Mouse (Mus musculus): ENCODE data around the gene Prps1l3. TPM values are rescaled to one million over a fixed set of nuclear protein-coding genes. Genes with fewer than 3 reads are reported as not detected.

Prps1l3 gene
- polyA plus RNA-seq, 1 experiment: 20.8 TPM

- DNase-seq (ENCODE audit: low read depth): peak; percentile 73
- TF ChIP-seq CTCF (IDR thresholded peaks at IDR 0.05; ENCODE audit: borderline replicate concordance, extremely low read depth, insufficient read depth, insufficient read length) (no peak), POLR2A (IDR thresholded peaks at IDR 0.05; ENCODE audit: borderline replicate concordance, extremely low read depth, insufficient read depth, insufficient read length, poor library complexity, severe bottlenecking) (no peak)
Observed at GRCm38 (mm10) chr12:57275456-57275855, 45.2 kb downstream of the Prps1l3 start.

DNA sequence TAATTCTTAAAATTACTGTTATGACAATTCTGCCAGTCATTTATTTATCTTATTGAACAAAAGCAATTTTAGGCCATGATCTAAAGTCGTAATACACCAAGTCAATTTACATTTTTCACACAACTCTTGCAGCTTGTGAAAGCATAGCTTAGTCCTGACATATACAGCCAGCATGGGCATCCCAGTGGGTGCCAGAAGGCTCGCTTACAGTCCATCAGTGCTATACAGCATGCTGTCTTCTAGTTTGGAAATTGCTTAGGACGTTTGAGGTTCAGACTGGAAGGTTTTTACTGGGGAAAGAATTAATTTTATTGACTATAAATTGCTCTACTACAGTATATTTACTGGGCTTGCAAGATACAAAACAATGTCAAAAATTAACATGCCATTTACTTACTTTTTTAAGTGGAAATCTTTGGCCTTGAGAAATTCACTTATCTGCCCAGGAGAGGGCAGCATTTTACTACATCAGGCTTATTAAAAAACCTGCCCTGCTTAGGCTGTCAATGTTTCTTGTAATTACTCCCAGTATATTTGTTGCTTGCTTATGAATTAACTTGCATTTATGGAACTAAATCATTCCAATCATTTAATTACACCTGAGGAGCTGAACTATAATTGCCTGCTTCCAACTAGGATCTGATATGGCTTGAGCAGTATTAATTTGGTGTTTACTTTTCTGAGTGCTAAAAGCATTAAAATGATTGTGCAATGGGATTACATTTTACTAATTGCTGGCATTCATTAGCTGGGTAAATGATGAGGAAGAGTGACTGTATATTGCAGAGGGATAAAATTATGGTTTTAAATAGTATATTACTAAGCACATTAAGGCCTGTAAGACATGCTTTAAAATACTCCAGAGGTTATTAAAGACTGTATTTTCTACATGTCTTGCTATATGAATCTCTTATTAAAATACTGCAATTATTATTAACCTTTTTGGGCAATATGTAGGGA is 51.2 kb downstream of the Prps1l3 start:
- DNase-seq (ENCODE audit: low read depth): peak; percentile 86
- no peak for TF ChIP-seq POLR2A (IDR thresholded peaks at IDR 0.05; ENCODE audit: borderline replicate concordance, extremely low read depth, insufficient read depth, insufficient read length, poor library complexity, severe bottlenecking)
- TF ChIP-seq CTCF (IDR thresholded peaks at IDR 0.05; ENCODE audit: borderline replicate concordance, extremely low read depth, insufficient read depth, insufficient read length): no peak; the same call in 1 of the 2 replicates

GRCm38 (mm10) chr12:57285303-57286059 is 55.3 kb downstream of the Prps1l3 start:
- no peak for DNase-seq (ENCODE audit: low read depth)
- TF ChIP-seq CTCF (IDR thresholded peaks at IDR 0.05; ENCODE audit: borderline replicate concordance, extremely low read depth, insufficient read depth, insufficient read length): no peak
- no peak for TF ChIP-seq POLR2A (IDR thresholded peaks at IDR 0.05; ENCODE audit: borderline replicate concordance, extremely low read depth, insufficient read depth, insufficient read length, poor library complexity, severe bottlenecking)

Other genes with a start within 250 kb of the Prps1l3 start
- 0.14 TPM in 1 of 2 replicates, not detected in the other for gene Slc25a21, start 32.9 kb upstream of the Prps1l3 start, polyA plus RNA-seq (2012; rRNA removed)
- 2.9 TPM in 2 replicates for gene Mipol1, start within 50 bp of the Prps1l3 start, polyA plus RNA-seq (2012; rRNA removed)

All from brain, embryonic 14.5 days (tissue).